Mouse (Mus musculus): ENCODE data around the gene Fam24b.

Gene Fam24b

DNA sequence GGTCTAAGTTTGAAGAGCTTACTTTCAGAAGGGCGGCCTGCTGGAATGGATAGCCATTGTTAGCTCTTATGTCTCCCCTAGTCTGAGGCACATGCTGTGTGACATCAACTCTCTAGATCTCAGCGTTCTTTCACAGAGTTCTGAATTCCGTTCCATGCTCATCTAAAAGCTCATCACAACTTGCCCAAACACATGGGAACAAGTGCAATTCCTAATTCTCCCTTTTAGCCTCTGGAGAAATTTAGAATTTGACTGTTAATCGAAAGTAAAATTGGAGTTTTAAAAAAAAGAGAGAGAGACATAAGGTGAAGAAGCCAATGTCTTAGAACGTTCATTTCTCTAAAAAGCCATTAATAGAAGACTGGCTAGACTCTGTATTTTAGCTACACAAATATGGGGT lies at the start of gene Fam24b:
Gene Fam24b (minus strand): TSS at position 101 of the 400 bp plus-strand sequence.
- DNase-seq (ENCODE audit: low read depth): no peak

- DNase-seq (ENCODE audit: low read depth): no peak
Measured at GRCm38 (mm10) chr7:131371880-131372651, 42.8 kb upstream of the Fam24b start.

DNA sequence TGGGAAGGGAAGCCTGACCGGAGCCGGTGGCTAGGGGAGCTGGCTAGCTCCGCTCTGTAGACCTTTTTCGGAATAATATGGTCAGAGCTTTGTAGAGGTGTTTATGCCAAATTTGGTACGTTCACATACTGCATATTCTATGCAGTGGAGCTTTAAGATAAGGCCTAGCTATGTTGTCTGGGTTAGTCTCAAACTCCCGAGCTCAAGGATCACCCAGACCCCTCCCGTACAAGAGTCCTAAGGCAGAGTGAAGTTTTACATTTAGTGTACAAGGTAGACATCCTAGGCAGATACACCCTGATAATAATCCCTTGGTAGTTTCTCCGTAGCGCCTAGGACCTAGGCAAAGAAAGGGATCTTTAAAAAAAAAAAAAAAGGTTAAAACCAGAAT lies 42.1 kb upstream of the Fam24b start:
- no peak for DNase-seq (ENCODE audit: low read depth)

- DNase-seq (ENCODE audit: low read depth): peak; percentile 86
Measured at GRCm38 (mm10) chr7:131370648-131371469, 41.5 kb upstream of the Fam24b start, which contains the start of gene Pstk. Gene Pstk, plus strand, starts transcription at chr7:131371141.

GRCm38 (mm10) chr7:131364131-131364530 lies 34.8 kb upstream of the Fam24b start:
- DNase-seq (ENCODE audit: low read depth): no peak

DNA sequence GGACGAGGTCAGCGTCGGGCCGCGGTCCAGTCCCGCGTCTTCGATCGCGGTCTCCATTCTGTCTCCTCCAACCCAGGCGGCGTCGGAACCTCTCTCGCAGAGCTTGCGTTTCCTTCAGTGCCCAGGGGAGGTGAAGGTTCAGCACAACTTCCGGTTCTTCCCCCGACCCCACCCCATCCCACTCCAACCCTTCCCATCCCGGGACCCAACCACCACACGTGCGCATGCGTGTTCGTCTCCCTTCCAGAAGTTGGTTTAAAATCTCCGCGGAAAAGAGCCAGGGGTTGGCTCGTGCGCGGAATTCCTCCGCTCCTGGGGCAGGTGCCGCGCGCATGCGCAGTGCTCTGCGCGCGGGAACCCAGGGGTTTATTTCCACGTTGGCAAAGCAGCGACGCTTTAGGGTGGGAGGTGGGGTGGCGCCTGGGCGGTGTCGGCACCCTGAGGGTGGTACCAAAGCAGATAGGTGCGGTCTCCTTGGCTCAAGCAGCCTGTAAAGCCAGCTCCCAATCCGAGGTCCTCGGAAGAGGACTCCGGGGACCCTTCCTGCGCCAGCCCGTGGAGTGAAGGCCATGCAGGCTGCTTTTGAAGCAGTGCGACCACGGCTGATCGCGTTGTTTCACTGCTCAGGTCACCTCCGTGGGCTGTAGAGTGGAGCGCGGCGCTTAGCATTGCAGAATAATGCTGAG lies 33.4 kb upstream of the Fam24b start, which contains the start of gene 2310057M21Rik:
Gene 2310057M21Rik (minus strand): TSS at position 145 of the 686 bp plus-strand sequence.
- peak; percentile 92 for DNase-seq (ENCODE audit: low read depth)

DNA sequence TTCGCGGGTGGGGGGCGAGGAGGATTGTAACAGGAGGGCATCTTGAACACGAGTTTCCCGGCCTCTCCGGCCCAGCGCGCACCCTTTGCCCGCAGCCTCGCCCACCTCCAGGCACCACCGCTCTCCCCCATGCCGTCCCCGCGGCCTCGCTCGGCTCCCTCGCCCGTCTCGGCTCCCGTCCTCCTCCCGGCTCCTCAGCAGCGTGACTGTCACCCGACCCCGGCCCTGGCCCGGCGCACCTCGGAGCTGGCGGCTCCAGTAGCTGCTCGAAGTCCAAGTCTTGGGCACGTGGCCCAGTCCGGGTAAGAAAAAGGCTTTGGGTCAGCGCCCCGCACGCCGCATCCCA lies 32.9 kb upstream of the Fam24b start:
- DNase-seq (ENCODE audit: low read depth): no peak

DNA sequence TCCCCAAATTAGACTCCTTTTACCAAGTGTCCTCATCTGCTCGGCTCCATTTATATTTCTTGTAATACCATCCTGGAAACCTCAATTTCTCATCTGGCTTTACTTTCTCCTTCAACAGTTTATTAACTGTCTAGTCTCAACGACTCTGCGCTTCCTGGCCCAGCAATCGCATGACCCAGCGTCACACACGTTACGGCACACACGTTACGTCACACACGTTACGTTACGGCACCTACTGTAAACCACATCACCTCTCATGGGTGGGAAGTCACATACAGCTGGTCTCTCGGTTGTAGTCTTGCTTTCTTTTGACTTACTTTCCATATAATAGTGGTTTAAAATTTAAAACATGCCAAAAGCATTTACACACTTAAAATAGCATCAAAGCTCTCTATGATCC lies 26.8 kb upstream of the Fam24b start:
- no peak for DNase-seq (ENCODE audit: low read depth)

- DNase-seq (ENCODE audit: low read depth): no peak
Measured at GRCm38 (mm10) chr7:131345856-131346541, 16.7 kb upstream of the Fam24b start.

- no peak for DNase-seq (ENCODE audit: low read depth)
Measured at GRCm38 (mm10) chr7:131337502-131338068, 8.3 kb upstream of the Fam24b start.

GRCm38 (mm10) chr7:131333564-131333963 lies 4.2 kb upstream of the Fam24b start, which contains the start of gene Fam24a:
Gene Fam24a, plus strand, starts transcription at chr7:131333864.
- DNase-seq (ENCODE audit: low read depth): no peak

DNA sequence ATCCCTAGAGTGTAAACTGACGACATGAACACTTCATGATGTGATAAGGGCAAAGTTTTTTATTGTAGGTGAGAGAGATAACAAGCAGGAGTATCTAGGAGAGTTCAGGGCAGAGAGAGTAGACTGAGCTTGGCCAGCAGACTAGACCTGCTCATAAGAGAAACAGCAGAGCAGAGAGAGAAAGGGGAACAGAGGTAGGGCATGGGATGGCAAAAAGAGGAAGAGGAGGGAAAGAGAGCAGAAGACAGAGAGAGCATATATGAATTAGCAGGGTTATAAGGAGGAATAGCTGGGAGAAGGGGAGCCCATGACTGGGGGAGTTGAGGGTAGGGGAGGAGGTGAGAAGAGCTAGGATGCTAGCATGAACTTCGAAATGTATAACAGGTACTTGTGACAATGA lies 2.4 kb upstream of the Fam24b start:
- DNase-seq (ENCODE audit: low read depth): no peak

DNA sequence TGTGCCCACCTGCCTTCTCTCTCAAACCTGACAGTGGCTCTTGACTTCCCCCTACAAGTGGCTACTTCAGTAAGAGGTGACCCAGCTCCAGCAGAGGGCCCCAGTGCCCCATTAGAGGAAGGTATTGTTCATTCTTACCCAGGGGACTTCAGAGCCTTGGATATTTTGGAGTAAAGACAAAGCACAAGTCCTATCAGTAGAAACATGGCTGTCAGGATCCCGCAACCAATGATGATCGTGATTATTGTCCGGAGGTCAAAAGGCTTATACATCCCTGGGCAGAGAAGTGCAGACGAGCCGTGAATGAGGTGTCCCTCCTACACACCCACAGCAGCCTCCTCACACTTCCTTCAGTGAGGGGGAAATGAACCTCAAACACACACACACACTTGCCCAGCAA lies 2.3 kb downstream of the Fam24b start:
- DNase-seq (ENCODE audit: low read depth): no peak

GRCm38 (mm10) chr7:131322192-131322591 lies 7.1 kb downstream of the Fam24b start, which contains the start of gene Cuzd1:
Gene Cuzd1, minus strand, starts transcription at chr7:131322292.
- DNase-seq (ENCODE audit: low read depth): no peak

- no peak for DNase-seq (ENCODE audit: low read depth)
Measured at GRCm38 (mm10) chr7:131318340-131318739, 11.0 kb downstream of the Fam24b start.

- no peak for DNase-seq (ENCODE audit: low read depth)
Measured at GRCm38 (mm10) chr7:131317587-131317986, 11.7 kb downstream of the Fam24b start.

DNA sequence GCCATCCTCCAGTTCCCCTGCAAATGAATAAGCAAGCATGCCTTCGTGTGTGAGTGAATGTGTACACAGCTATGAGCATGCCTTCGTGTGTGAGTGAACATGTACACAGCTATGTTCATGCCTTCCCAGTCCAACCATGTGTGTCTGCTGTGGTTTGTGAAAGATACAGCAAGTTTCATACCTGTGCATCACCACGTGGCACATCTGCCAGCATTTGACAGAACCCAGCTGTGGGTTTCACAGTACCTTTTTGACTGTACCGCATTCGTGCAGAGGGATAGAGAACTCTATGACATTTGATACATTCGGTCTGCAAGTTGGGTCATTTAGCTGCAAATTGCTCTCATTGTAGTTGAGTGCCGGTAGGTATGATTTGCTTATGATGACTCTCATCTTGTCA lies 14.8 kb downstream of the Fam24b start:
- no peak for DNase-seq (ENCODE audit: low read depth)

DNA sequence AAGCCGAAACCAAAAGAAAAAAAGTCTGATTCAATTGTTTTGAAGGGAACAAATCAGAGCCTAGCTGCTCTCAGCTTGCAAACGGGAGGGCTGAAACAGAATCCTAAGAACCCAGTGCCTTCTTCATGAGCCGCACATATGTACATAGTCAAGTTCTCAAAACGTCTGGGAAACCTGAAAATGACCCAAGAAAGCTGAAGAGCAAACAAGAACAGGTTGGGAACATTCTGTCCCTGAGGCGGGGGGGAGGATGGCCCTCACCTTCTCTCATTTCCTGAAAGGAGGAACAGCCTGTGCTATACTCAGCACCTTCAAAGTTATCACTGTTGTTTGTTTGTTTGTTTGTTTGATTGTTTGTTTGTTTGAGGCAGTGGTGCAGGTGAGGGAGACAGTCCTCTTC lies 22.6 kb downstream of the Fam24b start:
- no peak for DNase-seq (ENCODE audit: low read depth)

DNA sequence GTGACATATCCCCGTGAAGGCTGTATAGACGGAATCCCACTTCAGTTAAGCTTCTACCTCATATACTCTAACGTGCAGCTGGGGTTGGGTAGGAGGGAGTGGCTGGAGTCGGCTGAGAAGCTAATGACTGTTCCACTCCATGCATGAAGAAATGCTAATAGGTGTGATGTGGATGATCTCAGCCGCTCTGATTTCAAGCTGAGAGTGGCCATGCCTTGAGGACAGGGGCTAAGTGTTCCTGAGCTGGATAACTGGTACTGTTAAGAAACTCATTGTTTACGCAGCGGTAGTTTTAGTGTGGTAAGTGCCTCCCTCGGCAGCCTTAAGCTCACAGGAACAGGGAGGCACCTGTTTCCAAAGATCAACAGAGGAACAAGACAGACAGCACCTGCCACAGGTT lies 26.0 kb downstream of the Fam24b start:
- DNase-seq (ENCODE audit: low read depth): no peak

DNA sequence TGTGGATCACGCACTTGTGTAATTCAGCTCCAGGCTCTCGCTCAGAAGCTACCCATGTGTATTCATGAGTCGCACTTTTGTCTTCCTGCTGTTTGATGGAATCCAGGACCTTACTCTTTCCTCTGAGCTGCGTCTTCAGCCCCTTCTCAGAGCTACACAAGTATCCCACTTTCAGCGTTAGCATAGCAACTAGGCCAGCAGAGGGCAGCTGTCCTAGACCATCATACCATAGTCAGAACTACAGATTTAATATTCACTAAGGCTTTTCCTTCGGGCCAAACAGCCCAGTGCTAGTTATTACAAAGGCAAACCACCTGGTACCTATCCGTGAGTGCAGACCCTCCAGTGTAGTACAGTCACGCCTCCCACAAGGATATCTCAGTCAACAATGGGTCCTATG lies 32.2 kb downstream of the Fam24b start:
- DNase-seq (ENCODE audit: low read depth): no peak
